Mouse (Mus musculus): Measurements from ENCODE around the gene Tspo2. TPM values are rescaled to one million over a fixed set of nuclear protein-coding genes. Genes with fewer than 3 reads are reported as not detected.

Tspo2 gene
- total RNA-seq, 4 experiments from 2014 or later = 0.89 TPM; not detected in 3

DNA sequence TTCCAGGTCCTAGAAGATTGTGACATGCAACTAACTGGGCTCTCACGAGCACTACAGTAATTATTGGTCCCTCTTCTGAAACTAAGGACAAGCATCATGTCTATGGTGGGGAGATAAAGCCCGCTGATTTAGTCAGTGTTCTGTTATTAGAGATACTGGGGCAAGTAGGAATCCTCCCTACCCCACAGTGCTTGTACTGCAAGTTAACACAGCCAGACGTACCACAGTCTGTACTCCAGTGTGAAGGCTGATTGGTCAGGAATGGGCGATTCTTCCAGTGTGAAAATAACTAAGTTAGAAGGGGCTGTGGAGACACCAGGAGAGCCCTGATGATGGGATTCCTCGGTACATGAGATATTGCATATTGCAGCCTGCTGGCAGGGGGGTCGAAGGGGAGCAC, 33.8 kb downstream of the Tspo2 start:
- no peak for DNase-seq

DNA sequence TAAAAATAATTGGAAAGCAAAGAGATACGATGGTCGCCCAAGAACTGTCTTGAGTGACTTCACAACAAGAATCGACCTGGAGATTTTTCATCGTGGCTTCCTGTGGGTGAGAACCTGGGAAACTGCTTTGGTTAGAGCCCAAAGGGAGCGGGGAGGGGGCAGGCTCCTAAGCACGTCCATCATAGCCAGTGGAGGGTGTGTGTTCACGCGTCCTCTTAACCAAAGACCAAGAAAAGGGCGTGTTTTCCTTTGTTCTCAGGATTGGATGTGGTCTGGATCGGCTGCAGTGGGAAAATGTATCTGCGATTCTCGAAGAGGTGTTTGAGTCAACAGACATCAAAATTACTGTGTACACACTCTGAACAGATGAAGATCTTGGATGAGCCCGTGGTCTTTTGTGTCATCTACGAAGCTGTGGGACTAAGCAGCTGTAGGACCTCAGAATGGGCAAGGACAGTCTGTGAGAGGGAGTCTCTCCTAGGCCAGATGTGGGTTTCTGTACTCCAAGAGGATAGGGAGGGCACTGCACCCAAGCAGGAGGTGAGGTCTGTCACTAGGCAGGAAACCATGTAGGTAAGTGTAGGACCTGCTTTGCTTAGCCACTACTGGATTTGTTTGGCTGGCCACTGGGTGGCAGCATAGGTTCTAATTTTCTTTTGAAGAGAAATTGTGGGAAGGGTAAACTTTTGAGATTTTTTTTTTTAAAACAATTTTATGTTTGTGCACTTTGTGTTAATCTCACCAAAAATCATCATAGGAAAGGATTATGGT, 34.7 kb downstream of the Tspo2 start:
- no peak for DNase-seq

DNA sequence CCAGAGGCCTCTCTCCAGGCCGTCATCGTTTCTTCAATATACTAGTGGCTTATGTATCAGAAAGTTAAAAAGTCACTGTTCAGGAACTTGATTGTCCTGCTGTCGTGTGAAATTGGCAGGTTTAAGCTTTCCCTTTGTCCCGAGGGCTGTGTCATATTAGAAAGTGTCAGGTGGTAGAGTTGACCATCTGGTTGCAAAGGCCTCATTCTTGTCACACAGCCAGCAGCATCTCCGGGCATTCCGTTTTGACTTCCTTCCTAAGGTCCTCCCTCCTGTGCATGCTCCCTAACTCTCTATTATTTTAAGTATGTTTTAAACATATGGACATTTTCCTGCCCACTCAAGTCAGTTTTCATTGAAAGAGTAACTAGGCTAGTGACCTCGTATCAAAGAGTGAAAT, 35.3 kb downstream of the Tspo2 start:
- DNase-seq = no peak

DNA sequence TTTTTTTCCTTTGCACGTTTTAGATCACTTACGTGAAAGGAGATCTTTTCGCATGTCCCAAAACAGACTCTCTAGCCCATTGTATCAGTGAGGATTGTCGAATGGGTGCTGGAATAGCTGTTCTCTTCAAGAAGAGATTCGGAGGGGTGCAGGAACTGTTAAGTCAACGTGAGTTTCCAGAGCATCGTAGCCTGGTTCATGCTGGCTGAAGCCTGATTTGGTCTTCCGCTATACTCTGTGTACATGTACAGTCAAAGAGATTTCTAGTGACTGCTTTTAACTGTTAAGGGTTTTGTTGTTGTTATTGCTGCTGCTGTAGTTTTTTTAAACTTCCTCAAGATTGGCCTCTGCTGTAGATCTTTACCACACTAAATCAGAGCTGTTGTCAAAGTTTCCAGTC, 40.1 kb downstream of the Tspo2 start:
- DNase-seq = no peak

DNA sequence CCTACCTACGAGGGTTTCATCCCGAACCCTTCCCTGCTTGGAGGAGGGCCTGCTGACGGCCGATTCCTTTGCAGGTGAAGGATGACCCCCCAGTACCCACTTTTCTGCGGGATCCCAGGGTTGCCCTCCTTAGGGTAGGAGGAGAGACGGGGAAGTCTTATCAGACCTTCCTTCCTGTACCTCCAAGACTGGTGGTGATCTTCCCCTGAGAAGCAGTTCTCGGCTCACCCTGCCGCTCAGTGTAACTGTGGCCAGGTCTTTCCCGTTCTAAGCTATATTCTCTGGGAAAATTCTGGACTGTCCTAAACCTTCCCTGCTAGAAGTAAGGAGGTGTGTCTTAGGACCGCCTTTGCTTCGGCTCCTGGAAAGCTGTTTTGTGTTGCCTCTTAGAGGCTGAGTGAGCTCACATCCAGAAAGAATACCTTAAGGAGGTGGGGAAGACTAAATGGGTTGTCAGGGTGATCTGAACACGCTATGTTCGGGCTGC, 41.0 kb downstream of the Tspo2 start:
- DNase-seq = no peak

DNA sequence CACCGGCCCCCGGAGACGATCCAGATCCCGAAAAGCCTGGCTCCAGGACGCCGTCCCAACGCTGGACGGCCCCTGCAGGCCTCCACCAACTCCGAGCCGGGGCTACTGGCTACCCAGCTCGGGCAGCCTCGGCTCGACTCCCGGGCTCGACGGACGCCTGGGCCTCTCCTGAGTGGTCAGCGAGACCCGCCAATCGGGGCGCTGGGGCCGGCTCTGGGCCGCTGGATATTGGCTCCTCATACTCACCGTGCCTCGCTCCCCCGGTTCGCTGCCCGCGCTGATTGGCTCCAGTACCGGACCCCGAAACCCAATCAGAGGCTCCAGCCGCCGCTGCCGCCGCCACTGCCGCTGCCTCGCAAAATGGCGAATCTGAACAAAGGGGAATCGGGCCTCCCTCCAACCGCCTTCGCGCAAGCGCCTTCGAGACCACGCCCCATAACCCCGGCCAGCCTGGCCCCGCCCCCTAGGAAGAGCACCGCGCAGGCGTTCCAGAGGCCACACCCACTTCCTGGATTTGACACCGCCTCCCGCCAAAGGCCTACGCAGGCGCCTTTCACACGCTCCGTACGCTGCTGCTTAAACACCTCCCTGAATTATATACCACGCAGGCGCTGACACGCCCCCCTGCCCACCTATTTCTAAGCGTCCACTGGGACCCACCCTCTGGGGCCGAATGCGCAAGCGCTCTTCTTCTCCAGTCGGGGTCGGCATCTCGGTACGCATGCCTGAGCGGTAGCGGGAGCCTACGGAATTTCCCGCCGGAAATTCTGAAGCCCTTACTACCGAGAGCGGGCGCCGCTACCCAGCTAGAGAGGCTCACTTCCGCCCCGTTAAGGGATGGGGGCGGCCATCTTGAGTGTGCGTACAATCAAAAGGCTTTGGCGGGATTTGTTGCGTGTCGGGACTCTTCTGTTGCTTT, 41.7 kb downstream of the Tspo2 start, which contains the start of the genes Nfya and Oard1:
Gene Nfya (minus strand): TSS at position 527 of the 919 bp plus-strand sequence.
Gene Oard1 (plus strand): TSS at position 635 of the 919 bp plus-strand sequence.
- DNase-seq = peak; percentile 100

DNA sequence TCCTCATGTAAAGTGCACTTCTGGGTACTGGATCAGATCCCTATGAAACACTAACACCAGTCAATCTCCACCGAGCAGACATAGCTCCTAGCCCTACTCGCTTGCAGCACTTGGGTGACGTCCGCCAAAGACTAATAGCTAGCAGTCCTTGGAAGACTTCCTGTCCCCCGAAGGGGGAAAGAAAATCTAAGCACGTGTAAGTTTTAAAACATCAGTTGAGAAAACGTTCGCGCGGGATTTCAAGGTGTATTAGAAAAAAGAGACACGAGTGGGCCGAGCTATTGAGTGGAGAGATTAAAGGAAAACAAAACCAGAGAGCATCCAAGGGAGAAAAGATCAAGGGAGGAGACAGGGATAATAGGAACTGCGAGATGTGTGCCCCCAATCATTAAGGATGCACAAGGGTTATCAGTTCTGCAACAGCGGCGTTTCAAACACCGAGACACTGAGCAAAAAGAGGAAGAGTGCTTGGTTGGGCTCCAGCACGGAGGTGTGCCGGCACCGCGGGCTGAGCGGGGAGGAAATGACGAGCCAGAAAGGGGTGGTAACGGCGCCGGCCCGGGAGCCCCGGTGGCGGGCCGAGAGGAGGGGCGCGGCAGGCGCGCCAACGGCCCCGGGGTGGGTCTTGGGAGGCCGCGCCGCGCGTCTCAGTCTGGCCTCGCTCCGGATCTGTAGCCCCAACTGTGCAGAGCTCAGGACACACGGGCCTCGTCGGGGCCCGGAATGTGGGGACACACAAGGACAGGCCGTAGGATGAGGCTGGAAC, 42.6 kb downstream of the Tspo2 start:
- peak; percentile 59 for DNase-seq

DNA sequence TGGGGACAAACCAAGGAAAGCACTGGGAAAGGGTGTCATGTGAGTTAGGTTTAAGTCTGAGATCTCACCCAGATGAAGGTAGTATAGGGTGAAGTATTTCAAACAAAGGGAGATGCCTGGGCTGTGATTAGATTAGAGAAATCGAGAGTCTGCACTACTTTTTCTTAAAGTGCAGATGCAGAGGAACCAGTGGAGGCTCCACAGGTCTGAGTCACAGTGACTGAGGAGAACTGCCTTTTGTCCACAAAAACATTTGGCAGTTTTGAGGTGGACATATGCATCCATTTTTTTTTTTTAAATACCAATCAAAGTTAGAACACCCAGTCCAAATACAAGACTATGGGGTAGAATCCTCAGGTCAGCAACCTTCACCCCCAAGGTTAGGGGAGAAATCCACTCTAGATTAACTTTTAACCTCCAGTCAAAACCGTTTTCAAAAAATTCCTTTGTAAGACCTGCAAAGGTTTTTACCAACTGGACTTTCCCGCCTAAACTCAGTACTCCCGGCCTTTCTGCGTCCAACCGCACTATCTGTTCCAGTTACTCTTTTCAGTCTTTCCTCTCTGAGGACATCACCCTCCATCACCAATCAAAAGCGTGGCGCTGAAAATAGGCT, 43.3 kb downstream of the Tspo2 start:
- DNase-seq = no peak

DNA sequence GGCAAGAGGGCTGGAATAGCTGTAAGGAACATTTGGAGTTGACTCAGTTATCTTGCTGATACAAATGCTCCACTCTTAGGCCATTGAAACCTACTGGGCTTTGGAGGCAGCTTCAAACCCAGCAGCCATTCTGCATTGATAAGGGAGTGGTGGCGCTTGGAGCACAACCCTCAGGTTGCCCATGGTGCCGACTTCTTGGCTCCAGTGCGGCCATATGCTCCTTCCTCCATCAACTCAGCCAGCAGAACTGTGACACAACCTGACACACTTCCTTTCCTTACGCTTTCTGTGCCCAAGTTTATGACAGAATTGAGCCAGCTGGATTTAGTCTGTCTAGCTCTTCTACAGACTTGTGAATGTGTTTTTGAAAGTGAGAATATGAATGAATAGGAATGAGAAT, 44.2 kb downstream of the Tspo2 start:
- DNase-seq = no peak

DNA sequence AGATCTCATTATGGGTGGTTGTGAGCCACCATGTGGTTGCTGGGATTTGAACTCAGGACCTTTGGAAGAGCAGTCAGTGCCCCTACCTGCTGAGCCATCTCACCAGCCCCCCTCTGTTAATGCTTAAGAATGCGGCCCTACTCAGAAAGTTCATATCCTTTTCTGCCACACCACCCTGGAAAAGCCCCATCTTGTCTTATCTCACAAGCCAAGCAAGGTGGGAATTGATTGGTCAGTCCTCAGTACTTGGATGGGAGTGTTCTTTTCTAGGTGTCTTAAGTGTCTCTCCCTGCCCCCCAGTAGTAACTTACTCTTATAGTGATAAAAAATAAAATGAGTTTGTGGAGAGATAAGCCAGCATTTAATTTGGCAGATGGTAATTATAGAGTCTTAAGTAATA, 46.6 kb downstream of the Tspo2 start:
- no peak for DNase-seq

DNA sequence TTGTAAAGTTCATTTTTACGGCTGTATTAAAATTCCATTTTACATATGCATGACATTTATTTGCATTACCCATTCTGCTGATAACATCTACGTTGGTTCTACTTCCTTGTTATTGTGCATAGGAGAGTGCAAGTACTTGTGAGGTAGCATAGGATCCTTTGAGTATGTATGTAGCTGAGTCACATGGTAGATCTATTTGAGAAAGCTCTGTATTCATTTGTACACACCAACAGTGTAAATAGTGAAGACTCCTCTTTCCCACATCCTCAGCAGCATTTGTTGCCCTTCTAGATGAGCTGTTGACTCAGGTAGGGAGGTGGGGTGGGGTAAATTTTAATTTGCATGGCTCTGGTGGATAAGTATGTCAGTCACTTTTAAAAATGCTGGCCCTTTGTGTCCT, 47.5 kb downstream of the Tspo2 start:
- DNase-seq = no peak

DNA sequence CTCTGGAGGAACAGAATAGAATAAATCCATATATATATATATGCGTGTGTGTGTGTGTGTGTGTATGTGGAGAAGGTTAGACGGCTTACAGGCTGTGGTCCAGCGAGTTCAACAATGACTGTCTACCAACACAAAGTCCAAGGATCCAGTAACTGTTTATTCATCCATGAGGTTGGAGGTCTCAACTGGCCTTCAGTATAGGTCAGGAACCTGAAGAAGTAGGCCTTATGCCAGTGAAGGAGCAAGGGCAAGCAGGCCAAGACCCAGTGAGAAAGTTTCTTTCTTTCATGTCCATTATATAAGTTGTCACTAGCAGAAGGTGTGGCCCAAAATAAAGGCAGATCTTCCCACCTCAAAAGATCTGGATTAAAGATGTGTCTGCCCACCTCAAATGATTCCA, 48.6 kb downstream of the Tspo2 start:
- no peak for DNase-seq

DNA sequence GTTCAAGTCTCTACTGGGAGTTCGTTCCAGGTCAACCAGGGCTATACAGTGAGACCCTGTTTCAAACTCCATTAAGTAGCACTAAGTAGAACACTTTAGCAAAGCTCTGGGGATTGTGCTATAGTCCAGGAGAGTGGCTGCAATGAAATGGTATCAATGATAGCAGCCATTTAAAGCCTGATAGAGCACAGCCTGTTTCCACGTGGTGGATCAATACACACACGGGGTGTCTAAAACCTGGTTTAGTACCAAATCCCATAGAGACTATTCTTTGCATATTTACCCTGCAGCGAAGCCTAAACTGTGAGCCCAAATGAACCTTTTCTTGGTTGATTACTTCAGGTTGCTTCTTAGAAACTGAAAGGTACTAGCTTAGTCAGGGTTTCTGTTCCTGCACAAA, 49.6 kb downstream of the Tspo2 start:
- DNase-seq = no peak

Other genes starting within 250 kb of the Tspo2 start
- under 1 TPM in 3 of 4 experiments, not detected in 1; 0.12 to 0.16 (median 0.14) TPM for gene Trem1, start 218.8 kb downstream of the Tspo2 start, total RNA-seq (2022)
- under 1 TPM in 1 of 4 experiments, not detected in 3; 0.26 TPM for gene Trem3, start 203.7 kb downstream of the Tspo2 start, total RNA-seq (2022)
- gene Treml4, start 187.2 kb downstream of the Tspo2 start, total RNA-seq (2022) = 1 to 10 TPM in 1 of 4 experiments, under 1 TPM in 3; 0.21 to 1.4 (median 0.90) TPM
- gene Treml2, start 152.0 kb downstream of the Tspo2 start, total RNA-seq (2022) = under 1 TPM; 0.12 to 0.56 (median 0.40) TPM
- gene B430306N03Rik, start 135.4 kb downstream of the Tspo2 start, total RNA-seq (2022) = under 1 TPM; 0.35 to 0.65 (median 0.54) TPM
- gene Trem2, start 105.1 kb downstream of the Tspo2 start, total RNA-seq (2022) = 10 to 100 TPM in 2 of 4 experiments, 1 to 10 TPM in 2; 5.5 to 22.1 (median 14.4) TPM
- under 1 TPM; 0.31 to 0.77 (median 0.64) TPM for gene Treml1, start 91.6 kb downstream of the Tspo2 start, total RNA-seq (2022)
- gene Nfya, start 41.6 kb downstream of the Tspo2 start, total RNA-seq (2022) = 10 to 100 TPM; 33.2 to 45.6 (median 40.9) TPM
- 10 to 100 TPM; 21.6 to 27.2 (median 25.7) TPM for gene Oard1, start 41.5 kb downstream of the Tspo2 start, total RNA-seq (2022)
- 1 to 10 TPM in 3 of 4 experiments, under 1 TPM in 1; 0.98 to 2.5 (median 2.0) TPM for gene Apobec2, start 18.6 kb downstream of the Tspo2 start, total RNA-seq (2022)
- not detected for gene Unc5cl, start 3.4 kb upstream of the Tspo2 start, total RNA-seq (2022)

Measured in adrenal gland, adult 8-10 months (tissue).